Mouse (Mus musculus) gastrocnemius, postnatal 10 days (tissue): Measurements from ENCODE around the gene Hdac6. TPM values are rescaled to one million over a fixed set of nuclear protein-coding genes. Genes with fewer than 3 reads are reported as not detected.
"Not testable (repeated sequence)": the region's sequence is repeated elsewhere in the genome, so short reads cannot be mapped to it uniquely, and the experiment has no call there.

Source experiments
- DNase-seq: peaks from one replicate; pipeline ENCODE4 v3.0.0; 2021; ENCODE audit warnings: mixed read lengths
- total RNA-seq, 2 experiments: library from RNA; stranded (reverse); gene quantifications; 2 replicates each; pipeline ENCODE4 v1.2.3; 2021

Gene Hdac6
- total RNA-seq, 2 experiments from 2014 or later: 6.4 to 8.0 TPM

DNA sequence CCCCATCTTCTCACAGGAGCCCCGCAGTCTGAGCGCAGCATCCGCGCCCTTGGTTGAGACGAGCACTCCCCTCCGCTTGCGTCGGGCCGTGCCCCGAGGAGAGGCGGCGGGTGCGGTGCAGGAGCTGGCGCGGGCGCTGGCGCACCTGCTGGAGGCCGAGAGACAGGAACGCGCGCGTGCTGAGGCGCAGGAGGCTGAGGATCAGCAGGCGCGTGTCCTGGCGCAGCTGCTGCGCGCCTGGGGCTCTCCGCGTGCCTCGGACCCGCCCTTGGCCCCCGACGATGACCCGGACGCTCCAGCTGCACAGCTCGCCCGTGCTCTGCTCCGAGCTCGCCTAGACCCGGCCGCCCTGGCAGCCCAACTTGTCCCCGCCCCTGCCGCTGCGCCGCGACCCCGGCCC lies 25.7 kb downstream of the Hdac6 start:
- DNase-seq: no peak

DNA sequence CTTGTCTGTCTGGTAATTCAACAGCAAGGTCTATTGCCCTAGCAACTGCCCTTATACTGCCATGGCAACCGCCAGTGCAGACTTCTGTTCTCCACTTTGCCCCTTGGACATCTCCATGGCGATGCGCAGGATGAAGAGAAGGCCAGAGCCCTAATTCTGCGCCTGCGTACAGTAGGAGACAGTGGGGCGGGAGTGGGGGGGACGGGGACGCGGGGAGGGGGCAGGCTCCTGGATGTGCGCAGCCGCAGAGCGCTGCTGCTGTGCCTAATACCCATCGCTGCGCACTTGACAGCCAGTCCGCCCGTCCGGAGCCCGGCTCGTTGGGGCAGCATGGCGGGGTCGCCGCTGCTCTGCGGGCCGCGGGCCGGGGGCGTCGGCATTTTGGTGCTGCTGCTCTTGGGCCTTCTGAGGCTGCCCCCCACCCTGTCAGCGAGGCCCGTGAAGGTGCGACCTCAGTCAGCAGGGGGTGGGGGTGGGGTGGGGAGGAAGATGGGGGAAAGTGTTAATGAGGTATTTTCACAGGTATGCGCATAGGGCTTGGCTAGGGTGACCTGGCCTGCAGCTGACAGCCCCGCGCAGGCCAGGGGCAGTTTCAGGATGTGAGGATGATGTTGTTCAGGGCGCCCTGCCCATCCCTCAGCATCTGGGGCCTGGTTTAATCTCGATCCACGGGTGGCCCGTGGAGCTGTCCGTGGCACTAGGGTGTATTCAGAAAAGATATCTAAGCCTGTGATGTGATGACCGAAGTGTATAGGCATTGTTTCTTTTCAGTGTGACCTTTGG lies 27.9 kb downstream of the Hdac6 start, which contains the start of gene Pcsk1n:
Pcsk1n (plus strand) TSS at position 222 of the 783 bp plus-strand sequence.
- no peak for DNase-seq

- DNase-seq: not testable (repeated sequence)
These were observed 29.7 kb downstream of the Hdac6 start for GRCm38 (mm10) chrX:7917960-7918359.

GRCm38 (mm10) chrX:7915669-7916068 lies 32.0 kb downstream of the Hdac6 start:
- DNase-seq: not testable (repeated sequence)

- DNase-seq: no peak
These were observed 37.2 kb downstream of the Hdac6 start for GRCm38 (mm10) chrX:7910473-7910872.

DNA sequence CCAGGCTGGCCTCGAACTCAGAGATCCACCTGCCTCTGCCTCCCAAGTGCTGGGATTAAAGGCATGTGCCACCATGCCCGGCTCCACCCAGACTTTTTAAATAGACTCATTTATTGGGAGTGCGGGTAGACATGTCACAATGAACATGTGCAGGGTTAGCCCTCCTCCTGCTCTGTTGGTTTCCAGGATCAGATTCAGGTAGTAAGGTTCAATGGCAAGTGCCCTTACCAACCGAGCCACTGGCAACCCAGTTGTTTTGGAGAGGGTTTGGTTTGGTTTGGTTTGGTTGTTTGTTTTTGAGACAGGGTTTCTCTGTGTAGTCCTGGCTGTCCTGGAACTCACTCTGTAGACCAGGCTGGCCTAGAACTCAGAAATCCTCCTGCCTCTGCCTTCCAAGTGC lies 38.4 kb downstream of the Hdac6 start, which contains the start of gene Gm10490:
Gm10490 (plus strand) TSS at position 301 of the 400 bp plus-strand sequence.
- DNase-seq: not testable (repeated sequence)

- DNase-seq: no peak
These were observed 40.0 kb downstream of the Hdac6 start, which contains the start of gene Gm10491 for GRCm38 (mm10) chrX:7907735-7908134. Gene Gm10491, minus strand, starts transcription at chrX:7907835.

GRCm38 (mm10) chrX:7904441-7904840 lies 43.2 kb downstream of the Hdac6 start:
- no peak for DNase-seq

GRCm38 (mm10) chrX:7898880-7899874 lies 48.5 kb downstream of the Hdac6 start, which contains the start of the genes Pqbp1 and Timm17b:
Gene Pqbp1, minus strand, starts transcription at chrX:7899269.
Gene Timm17b, plus strand, starts transcription at chrX:7899357.
- DNase-seq: peak; percentile 75

- no peak for DNase-seq
These were observed 49.5 kb downstream of the Hdac6 start for GRCm38 (mm10) chrX:7898211-7898610.

GRCm38 (mm10) chrX:7883841-7884567 lies 63.7 kb downstream of the Hdac6 start, which contains the start of gene Slc35a2:
Gene Slc35a2, plus strand, starts transcription at chrX:7884028.
- peak; percentile 76 for DNase-seq

Other genes starting within 250 kb of the Hdac6 start
- 10 to 100 TPM; 19.6 to 24.3 TPM for gene Wdr45, start 233.6 kb downstream of the Hdac6 start, total RNA-seq
- not detected for gene Gm45208, start 225.6 kb downstream of the Hdac6 start, total RNA-seq
- gene Praf2, start 219.4 kb downstream of the Hdac6 start, total RNA-seq: 10 to 100 TPM in 1 of 2 experiments, 1 to 10 TPM in 1; 8.5 to 12.5 TPM
- 1 to 10 TPM; 1.0 to 1.5 TPM for gene Ccdc120, start 197.0 kb downstream of the Hdac6 start, total RNA-seq
- gene Tfe3, start 185.3 kb downstream of the Hdac6 start, total RNA-seq: 10 to 100 TPM; 10.5 to 16.7 TPM
- gene Gripap1, start 158.1 kb downstream of the Hdac6 start, total RNA-seq: 10 to 100 TPM; 15.3 to 22.7 TPM
- 1 to 10 TPM; 1.2 to 1.3 TPM for gene Kcnd1, start 125.6 kb downstream of the Hdac6 start, total RNA-seq
- gene Otud5, start 106.5 kb downstream of the Hdac6 start, total RNA-seq: 10 to 100 TPM; 21.3 to 27.8 TPM
- 1 to 10 TPM; 1.1 to 2.4 TPM for gene Pim2, start 69.6 kb downstream of the Hdac6 start, total RNA-seq
- 10 to 100 TPM in 1 of 2 experiments, 1 to 10 TPM in 1; 10.0 to 14.8 TPM for gene Slc35a2, start 63.9 kb downstream of the Hdac6 start, total RNA-seq
- 10 to 100 TPM; 32.2 to 38.5 TPM for gene Pqbp1, start 48.6 kb downstream of the Hdac6 start, total RNA-seq
- 10 to 100 TPM; 48.2 to 51.1 TPM for gene Timm17b, start 48.5 kb downstream of the Hdac6 start, total RNA-seq
- gene Gm10491, start 40.1 kb downstream of the Hdac6 start, total RNA-seq: not detected
- not detected for gene Gm10490, start 38.3 kb downstream of the Hdac6 start, total RNA-seq
- under 1 TPM; 0.16 to 0.52 TPM for gene Pcsk1n, start 28.1 kb downstream of the Hdac6 start, total RNA-seq
- not detected for gene Eras, start 19.3 kb downstream of the Hdac6 start, total RNA-seq
- gene Gata1, start 30.2 kb upstream of the Hdac6 start, total RNA-seq: under 1 TPM; 0.12 to 0.41 TPM
- gene Glod5, start 70.6 kb upstream of the Hdac6 start, total RNA-seq: not detected
- 1 to 10 TPM; 6.4 to 8.6 TPM for gene Suv39h1, start 126.9 kb upstream of the Hdac6 start, total RNA-seq
- gene Was, start 142.6 kb upstream of the Hdac6 start, total RNA-seq: 1 to 10 TPM; 1.3 to 1.9 TPM
- 10 to 100 TPM; 21.8 to 25.4 TPM for gene Wdr13, start 185.0 kb upstream of the Hdac6 start, total RNA-seq
- gene Rbm3, start 198.0 kb upstream of the Hdac6 start, total RNA-seq: 100 to 1,000 TPM; 291 to 335 TPM
- gene Tbc1d25, start 228.3 kb upstream of the Hdac6 start, total RNA-seq: 1 to 10 TPM; 3.5 to 3.6 TPM
- gene Ebp, start 245.6 kb upstream of the Hdac6 start, total RNA-seq: 10 to 100 TPM; 17.9 to 18.2 TPM